Mouse (Mus musculus): ENCODE results near the gene Zfp1. TPM values are rescaled to one million over a fixed set of nuclear protein-coding genes. Genes with fewer than 3 reads are reported as not detected.

Zfp1 gene
- total RNA-seq, 2 experiments from 2014 or later = 6.4 to 6.5 TPM

DNA sequence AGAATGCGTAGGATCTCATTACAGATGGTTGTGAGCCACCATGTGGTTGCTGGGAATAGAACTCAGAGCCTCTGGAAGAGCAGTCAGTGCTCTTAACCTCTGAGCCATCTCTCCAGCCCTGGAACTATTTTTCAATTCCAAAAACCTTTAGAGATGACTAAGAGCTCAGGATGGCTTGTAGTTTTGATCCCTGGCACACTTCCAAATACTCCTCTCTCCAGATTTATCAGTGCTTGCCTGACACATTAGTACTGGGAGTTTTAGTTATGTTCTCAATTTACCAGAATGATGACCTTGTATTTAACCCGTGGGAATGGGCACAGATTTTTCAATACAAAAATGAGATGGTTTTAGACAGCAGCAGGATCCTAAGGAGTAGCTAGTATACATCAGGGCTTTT is 23.6 kb downstream of the Zfp1 start:
- no peak for DNase-seq (ENCODE audit: low spot score in 2 of 2)

GRCm38 (mm10) chr8:111676237-111676636 is 33.0 kb downstream of the Zfp1 start:
- no peak for DNase-seq (ENCODE audit: low spot score in 2 of 2)

DNA sequence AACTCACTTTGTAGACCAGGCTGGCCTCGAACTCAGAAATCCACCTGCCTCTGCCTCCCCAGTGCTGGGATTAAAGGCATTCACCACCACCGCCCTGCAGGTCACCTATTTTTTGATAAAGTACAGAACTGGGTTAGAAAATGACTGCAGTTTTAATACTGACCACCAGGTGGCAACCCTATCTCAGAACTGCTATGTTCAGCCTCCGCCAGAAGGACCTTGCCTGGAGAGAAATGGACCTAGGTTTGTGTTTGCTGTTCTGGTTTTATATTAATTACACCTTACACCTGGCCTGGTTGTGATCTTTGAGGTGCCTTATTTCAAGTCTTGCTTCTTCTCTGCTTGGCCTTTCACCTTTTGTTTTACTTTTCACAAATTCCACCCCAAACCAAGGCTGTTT is 34.9 kb downstream of the Zfp1 start:
- peak; percentile 40 to 57 for DNase-seq (ENCODE audit: low spot score in 2 of 2)

GRCm38 (mm10) chr8:111678848-111679247 is 35.6 kb downstream of the Zfp1 start:
- DNase-seq (ENCODE audit: low spot score in 2 of 2) = no peak

- DNase-seq (ENCODE audit: low spot score in 2 of 2) = no peak
These were observed 37.3 kb downstream of the Zfp1 start for GRCm38 (mm10) chr8:111680423-111681028.

- DNase-seq (ENCODE audit: low spot score in 2 of 2) = no peak
These were observed 38.0 kb downstream of the Zfp1 start for GRCm38 (mm10) chr8:111681153-111681552.

GRCm38 (mm10) chr8:111682521-111682920 is 39.3 kb downstream of the Zfp1 start:
- DNase-seq (ENCODE audit: low spot score in 2 of 2) = no peak

GRCm38 (mm10) chr8:111686881-111687280 is 43.7 kb downstream of the Zfp1 start:
- DNase-seq (ENCODE audit: low spot score in 2 of 2) = no peak

GRCm38 (mm10) chr8:111690960-111691445 is 47.8 kb downstream of the Zfp1 start, which contains the start of gene Ctrb1:
Gene Ctrb1, minus strand, starts transcription at chr8:111691010.
- DNase-seq (ENCODE audit: low spot score in 2 of 2) = no peak

- DNase-seq (ENCODE audit: low spot score in 2 of 2) = no peak
These were observed 50.1 kb downstream of the Zfp1 start for GRCm38 (mm10) chr8:111693261-111693741.

DNA sequence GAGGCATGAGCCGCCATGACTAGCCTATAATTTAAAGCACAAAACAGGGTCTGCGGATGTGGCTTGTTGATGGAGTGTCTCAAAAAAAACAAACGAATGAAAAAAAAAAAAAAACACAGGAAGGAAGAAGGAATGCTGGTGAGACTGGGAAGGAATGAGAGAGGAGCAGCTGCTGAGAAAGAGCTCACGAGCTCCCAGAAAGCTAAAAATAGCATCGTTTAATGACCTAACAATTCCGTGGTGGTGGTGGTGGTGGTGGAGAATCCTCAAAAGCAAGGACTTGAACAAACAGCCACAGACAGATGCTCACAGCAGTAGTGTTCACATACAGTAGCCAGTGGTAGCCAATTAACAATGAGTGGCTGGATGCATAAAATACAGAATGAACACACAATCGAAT is 52.2 kb downstream of the Zfp1 start:
- no peak for DNase-seq (ENCODE audit: low spot score in 2 of 2)

- no peak for DNase-seq (ENCODE audit: low spot score in 2 of 2)
These were observed 54.5 kb downstream of the Zfp1 start for GRCm38 (mm10) chr8:111697655-111698054.

- DNase-seq (ENCODE audit: low spot score in 2 of 2) = no peak
These were observed 55.8 kb downstream of the Zfp1 start for GRCm38 (mm10) chr8:111699035-111699434.

GRCm38 (mm10) chr8:111700201-111700600 is 57.0 kb downstream of the Zfp1 start:
- DNase-seq (ENCODE audit: low spot score in 2 of 2) = no peak

- no peak for DNase-seq (ENCODE audit: low spot score in 2 of 2)
These were observed 57.5 kb downstream of the Zfp1 start for GRCm38 (mm10) chr8:111700740-111701139.

DNA sequence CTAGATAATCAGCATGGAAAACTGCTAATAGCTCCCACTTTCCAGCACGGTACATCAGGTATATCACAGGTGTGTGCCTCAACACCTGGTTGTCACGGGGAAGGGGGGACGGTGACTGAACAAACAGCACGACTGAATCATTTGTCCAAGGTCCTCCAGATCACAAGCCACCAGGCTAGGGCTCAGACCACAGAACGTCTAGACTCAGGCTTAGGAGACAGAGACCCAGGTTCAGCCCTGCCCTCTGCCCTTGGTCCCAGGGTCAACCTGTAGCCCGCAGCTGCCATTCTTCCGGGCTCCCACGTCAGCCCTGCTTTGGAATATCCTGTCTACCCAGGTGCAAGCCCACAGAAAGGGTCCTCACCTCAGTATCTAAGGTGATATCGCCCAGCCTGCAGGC is 58.2 kb downstream of the Zfp1 start:
- DNase-seq (ENCODE audit: low spot score in 2 of 2) = no peak

GRCm38 (mm10) chr8:111704585-111704984 is 61.4 kb downstream of the Zfp1 start:
- DNase-seq (ENCODE audit: low spot score in 2 of 2) = no peak

GRCm38 (mm10) chr8:111705222-111705621 is 62.0 kb downstream of the Zfp1 start:
- no peak for DNase-seq (ENCODE audit: low spot score in 2 of 2)

DNA sequence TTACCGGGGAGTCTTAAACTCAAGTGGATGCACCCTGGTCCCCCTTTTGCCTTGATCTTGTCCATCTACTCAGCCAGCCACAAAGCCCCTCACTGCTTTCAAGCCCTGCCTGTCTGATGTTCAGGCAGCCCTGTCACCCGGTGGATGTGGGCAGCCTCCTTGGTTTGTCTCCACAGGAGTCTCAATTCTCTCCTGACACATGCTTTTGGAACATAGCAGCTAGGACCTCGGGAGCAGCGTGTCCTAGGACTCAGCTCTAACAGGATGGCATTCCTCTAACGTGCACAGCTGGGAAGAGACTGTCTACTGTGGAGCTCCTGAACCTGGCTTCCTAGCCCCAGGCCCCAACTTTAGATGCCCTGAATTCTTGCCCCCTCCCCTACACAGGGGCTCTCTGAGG is 62.5 kb downstream of the Zfp1 start:
- DNase-seq (ENCODE audit: low spot score in 2 of 2) = no peak

- DNase-seq (ENCODE audit: low spot score in 2 of 2) = peak in 1 of 2 experiments; percentile 22
These were observed 65.1 kb downstream of the Zfp1 start for GRCm38 (mm10) chr8:111708265-111708664.

- peak; percentile 20 for DNase-seq (ENCODE audit: low spot score in 2 of 2)
These were observed 66.0 kb downstream of the Zfp1 start for GRCm38 (mm10) chr8:111709223-111709622.

DNA sequence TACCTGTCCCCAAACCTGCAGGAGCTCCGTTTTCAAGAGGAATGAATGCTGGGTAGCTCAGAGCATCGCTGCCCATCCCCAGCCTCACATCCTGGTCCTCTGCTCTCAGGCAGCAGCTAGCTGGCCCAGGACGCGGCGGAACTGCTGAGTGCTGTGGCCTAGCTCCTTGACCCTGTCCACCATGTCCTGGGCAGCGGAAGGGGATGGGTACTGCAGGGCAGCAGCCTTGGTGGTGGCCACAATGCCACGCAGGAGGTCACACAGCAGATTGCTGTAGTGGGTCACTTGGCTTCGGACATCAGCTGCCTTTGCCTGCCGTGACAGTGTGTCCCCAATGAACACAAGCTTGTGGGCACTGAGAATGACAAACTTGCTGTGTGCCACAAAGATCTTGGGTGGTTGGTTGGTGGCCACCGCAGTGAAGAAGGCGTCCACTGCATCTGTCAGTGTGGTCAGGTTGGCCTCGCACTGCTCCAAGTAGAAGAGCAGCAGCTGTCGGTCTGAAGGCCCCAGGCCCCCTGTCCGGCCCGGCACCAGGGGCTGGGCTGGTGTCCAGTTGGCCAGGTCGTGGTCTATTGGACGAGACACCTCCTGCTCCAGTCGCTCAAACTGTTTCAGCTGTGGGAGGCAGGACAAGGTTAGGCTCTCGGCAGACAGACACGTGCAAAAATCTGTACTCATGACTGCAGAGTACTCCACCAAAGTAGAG is 67.7 kb downstream of the Zfp1 start:
- no peak for DNase-seq (ENCODE audit: low spot score in 2 of 2)

Data from adrenal gland, adult 18-20 months (tissue).